Mouse (Mus musculus) intestine, embryonic 15.5 days (tissue): Measurements from ENCODE around the gene Furin. TPM values are rescaled to one million over a fixed set of nuclear protein-coding genes. Genes with fewer than 3 reads are reported as not detected.

Experiments used
- ATAC-seq: fragments of 200-750 bp; cut with Nextera tagmentation; 2 replicates; pipeline ENCODE4 v1.8.0; 2017; ENCODE audit warnings: moderate TSS enrichment, moderate library complexity
- H3K27ac ChIP-seq: fragments of 300-500 bp; sonication (generic); 2 replicates; pipeline ENCODE4 v1.5.1; 2015; ENCODE audit warnings: mild to moderate bottlenecking, inconsistent platforms
- H3K27me3 ChIP-seq: fragments of 300-500 bp; sonication (generic); replicated peaks from 2 replicates; pipeline ENCODE4 v1.6.1; 2015; ENCODE audit warnings: inconsistent platforms
- H3K36me3 ChIP-seq: fragments of 300-500 bp; sonication (generic); 2 replicates; pipeline ENCODE4 v1.6.1; 2015; ENCODE audit warnings: inconsistent platforms
- H3K4me1 ChIP-seq: fragments of 300-500 bp; sonication (generic); replicated peaks from 2 replicates; pipeline ENCODE4 v1.6.1; 2015; ENCODE audit warnings: inconsistent platforms
- H3K4me2 ChIP-seq: fragments of 300-500 bp; sonication (generic); replicated peaks from 2 replicates; pipeline ENCODE4 v1.6.1; 2015; ENCODE audit warnings: mild to moderate bottlenecking, inconsistent platforms
- H3K4me3 ChIP-seq: fragments of 300-500 bp; sonication (generic); replicated peaks from 2 replicates; pipeline ENCODE4 v1.5.1; 2015; ENCODE audit warnings: inconsistent platforms
- H3K9ac ChIP-seq: fragments of 300-500 bp; sonication (generic); 2 replicates; pipeline ENCODE4 v1.6.1; 2015; ENCODE audit warnings: inconsistent platforms
- H3K9me3 ChIP-seq: fragments of 300-500 bp; sonication (generic); 2 replicates; pipeline ENCODE4 v1.6.1; 2016; ENCODE audit warnings: inconsistent platforms
- WGBS: fragments of 180-500 bp; shearing (Covaris S2); methylation state at CpG from one replicate; pipeline ENCODE4 v1.1.7; 2015; 5-methylcytosine and 5-hydroxymethylcytosine counted together
- polyA plus RNA-seq: library from polyadenylated mRNA; unstranded; fragments of >200 nt; fragmentation: Nextera tagmentation; extraction: Ambion mirVana; gene quantifications from 2 replicates; pipeline ENCODE4 v1.2.1, GENCODE M21; 2015

The Furin gene
- polyA plus RNA-seq, 1 experiment from 2014 or later = 9.3 TPM

DNA sequence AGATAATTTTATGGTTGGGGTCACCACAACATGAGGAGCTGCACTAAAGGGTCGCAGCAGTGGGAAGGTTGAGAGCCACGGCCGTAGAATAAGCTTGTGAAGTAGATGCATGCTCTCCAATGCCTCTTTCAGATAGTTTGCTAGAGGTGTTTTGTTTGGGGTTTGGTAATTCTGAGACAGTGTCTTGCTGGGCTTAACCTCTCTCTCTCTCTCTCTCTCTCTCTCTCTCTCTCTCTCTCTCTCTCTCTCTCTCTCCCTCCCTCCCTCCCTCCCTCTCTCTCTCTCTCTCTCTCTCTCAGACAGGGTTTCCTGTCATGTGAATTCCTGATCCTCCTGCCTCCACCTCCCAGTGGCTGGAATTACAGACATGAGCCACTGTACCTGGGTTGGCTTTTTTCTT lies 30.5 kb downstream of the Furin start:
- no peaks in the 10 kb centered on the region for H3K27me3 ChIP-seq
- H3K4me3 ChIP-seq = no peak overlapping the region
- H3K9ac ChIP-seq = no peak overlapping the region
- H3K4me2 ChIP-seq = no peak overlapping the region
- H3K27ac ChIP-seq = no peak overlapping the region
- WGBS = 92% methylated on average over 3 of the region's 3 CpGs
- H3K36me3 ChIP-seq = no peaks in the 10 kb centered on the region
- 0 out of 2 replicates have a peak, but pooled peaks cover 5% of the 10 kb centered on the region for H3K4me1 ChIP-seq
- H3K9me3 ChIP-seq = no peaks in the 10 kb centered on the region
- ATAC-seq = no peak

DNA sequence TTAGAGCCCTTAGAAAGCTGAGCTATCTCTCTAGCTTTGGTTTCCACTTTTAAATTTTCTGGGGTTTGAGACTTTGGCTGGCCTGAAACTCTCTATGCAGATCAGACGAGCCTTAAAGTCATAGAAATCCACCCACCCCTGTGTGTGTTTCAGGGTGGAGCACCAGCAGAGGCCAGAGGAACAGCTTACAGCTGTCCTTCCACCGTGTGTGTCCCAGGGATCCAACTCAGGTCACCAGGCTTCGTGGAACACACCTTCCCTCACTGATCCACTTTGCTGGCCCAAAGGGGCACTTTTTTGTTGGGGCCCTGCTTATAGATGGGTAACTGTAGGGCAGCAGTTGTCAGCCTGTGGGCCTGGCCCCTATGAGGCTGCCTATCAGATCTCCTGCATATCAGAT lies 31.0 kb downstream of the Furin start:
- WGBS = 60% methylated on average over 3 of the region's 3 CpGs
- no peak for ATAC-seq
- H3K9ac ChIP-seq = no peak overlapping the region

DNA sequence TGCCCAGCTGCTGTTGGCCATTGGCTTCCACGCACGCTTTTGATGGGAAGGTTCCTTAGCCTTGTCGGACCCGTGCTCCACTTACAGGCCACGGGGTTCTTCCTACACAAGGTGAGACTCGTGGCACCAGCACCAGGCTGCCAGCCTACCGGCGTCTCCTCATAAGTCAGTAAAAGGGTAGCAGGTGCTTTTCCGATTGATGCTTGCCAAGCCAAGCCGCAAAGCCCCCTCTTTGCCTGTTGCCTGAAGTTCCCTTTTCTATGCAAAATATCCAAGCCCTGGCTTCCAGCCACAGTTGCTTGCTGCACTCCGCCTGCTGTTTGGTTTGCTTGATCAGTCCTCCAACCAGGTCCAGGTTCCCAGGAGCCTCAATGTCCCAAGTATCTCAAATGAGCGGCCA lies 31.4 kb downstream of the Furin start:
- Histone ChIP-seq H3K4me1 (peaks cover 11% of the 10 kb centered on the region; the same call in 1 of the 2 replicates), H3K36me3 (no peaks in the 10 kb centered on the region), H3K9me3 (no peaks in the 10 kb centered on the region), H3K4me3 (no peak overlapping the region), H3K27ac (no peak overlapping the region), H3K27me3 (no peaks in the 10 kb centered on the region), H3K9ac (no peak overlapping the region), H3K4me2 (no peak overlapping the region)
- ATAC-seq = no peak
- 84% methylated on average over 12 of the region's 12 CpGs for WGBS

More for the DNA sequence above, 31.0 kb downstream of the Furin start:
- no peak overlapping the region for H3K4me3 ChIP-seq
- no peaks in the 10 kb centered on the region for H3K36me3 ChIP-seq
- no peaks in the 10 kb centered on the region for H3K9me3 ChIP-seq
- H3K27ac ChIP-seq = no peak overlapping the region
- H3K4me1 ChIP-seq = peaks cover 9% of the 10 kb centered on the region; the same call in 1 of the 2 replicates
- H3K4me2 ChIP-seq = no peak overlapping the region
- no peaks in the 10 kb centered on the region for H3K27me3 ChIP-seq

DNA sequence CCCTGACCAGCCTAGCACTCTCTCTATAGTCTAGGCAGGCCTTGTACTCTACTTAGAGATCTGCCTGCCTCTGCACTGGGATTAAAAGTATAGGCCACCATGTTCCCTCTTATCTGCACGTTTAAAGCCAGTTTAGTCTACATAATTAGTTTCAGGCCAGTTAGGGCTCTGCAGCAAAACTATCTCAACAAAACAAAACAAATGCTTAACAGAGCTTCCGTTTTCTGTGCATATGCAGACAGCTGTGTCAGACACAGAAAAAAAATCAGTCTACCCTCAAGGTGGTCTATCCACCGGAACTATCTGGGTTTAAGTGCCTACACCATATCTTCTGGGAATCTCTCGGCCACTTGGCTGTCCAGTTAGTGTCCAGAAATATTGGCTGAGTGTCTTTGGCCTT lies 31.9 kb downstream of the Furin start:
- Histone ChIP-seq H3K27ac (no peak overlapping the region), H3K4me2 (no peak overlapping the region), H3K9ac (no peak overlapping the region), H3K27me3 (no peaks in the 10 kb centered on the region), H3K4me1 (peaks cover 14% of the 10 kb centered on the region), H3K4me3 (no peak overlapping the region), H3K36me3 (peaks cover under 1% of the 10 kb centered on the region), H3K9me3 (no peaks in the 10 kb centered on the region)
- WGBS = 63% methylated on average over 4 of the region's 4 CpGs
- no peak for ATAC-seq

DNA sequence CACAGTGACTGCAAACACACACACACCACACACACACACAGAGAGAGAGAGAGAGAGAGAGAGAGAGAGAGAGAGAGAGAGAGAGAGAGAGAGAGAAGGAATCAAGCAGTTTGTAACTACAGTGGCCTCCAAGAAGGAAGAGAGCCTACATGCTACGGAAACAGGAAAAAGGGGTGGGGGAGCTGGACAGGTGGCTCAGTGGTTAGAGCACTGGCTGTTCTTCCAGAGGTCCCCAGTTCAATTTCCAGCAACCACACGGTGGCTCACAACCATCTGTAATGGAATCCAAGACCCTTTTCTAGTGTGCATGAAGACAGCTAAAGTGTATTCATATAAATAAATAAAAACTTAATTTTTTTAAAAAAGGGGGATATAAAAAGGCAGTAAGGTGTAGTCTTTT lies 32.6 kb downstream of the Furin start:
- H3K9me3 ChIP-seq = no peaks in the 10 kb centered on the region
- no peak overlapping the region for H3K9ac ChIP-seq
- H3K4me2 ChIP-seq = no peak overlapping the region
- 53% methylated on average over 2 of the region's 2 CpGs for WGBS
- H3K27me3 ChIP-seq = no peaks in the 10 kb centered on the region
- H3K27ac ChIP-seq = no peak overlapping the region
- peaks cover 16% of the 10 kb centered on the region for H3K4me1 ChIP-seq
- H3K36me3 ChIP-seq = peaks cover 7% of the 10 kb centered on the region
- ATAC-seq = no peak
- no peak overlapping the region for H3K4me3 ChIP-seq

DNA sequence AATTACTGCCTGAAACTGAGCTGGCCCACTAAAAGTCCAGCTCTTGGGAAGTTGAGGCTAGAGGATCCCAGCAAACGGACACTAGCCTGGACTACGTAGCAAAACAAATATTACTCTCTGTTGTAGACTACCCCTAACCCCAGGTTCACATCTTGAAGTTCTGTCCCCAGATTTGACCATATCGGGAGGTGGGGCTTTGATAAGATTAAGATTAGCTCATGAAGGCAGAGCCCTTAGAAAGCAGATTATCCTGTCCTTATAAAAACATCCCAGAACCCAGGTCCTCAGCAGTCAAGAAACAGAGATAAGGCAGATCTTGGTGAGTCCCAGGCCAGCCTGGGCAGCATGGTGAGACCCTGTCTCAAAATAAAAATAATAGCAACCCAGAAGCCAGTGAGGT lies 33.1 kb downstream of the Furin start:
- Histone ChIP-seq H3K27ac (no peak overlapping the region), H3K9ac (no peak overlapping the region), H3K9me3 (no peaks in the 10 kb centered on the region), H3K4me1 (peaks cover 16% of the 10 kb centered on the region), H3K4me2 (no peak overlapping the region), H3K36me3 (peaks cover 12% of the 10 kb centered on the region), H3K27me3 (no peaks in the 10 kb centered on the region), H3K4me3 (no peak overlapping the region)
- 75% methylated on average over 3 of the region's 3 CpGs for WGBS
- no peak for ATAC-seq

DNA sequence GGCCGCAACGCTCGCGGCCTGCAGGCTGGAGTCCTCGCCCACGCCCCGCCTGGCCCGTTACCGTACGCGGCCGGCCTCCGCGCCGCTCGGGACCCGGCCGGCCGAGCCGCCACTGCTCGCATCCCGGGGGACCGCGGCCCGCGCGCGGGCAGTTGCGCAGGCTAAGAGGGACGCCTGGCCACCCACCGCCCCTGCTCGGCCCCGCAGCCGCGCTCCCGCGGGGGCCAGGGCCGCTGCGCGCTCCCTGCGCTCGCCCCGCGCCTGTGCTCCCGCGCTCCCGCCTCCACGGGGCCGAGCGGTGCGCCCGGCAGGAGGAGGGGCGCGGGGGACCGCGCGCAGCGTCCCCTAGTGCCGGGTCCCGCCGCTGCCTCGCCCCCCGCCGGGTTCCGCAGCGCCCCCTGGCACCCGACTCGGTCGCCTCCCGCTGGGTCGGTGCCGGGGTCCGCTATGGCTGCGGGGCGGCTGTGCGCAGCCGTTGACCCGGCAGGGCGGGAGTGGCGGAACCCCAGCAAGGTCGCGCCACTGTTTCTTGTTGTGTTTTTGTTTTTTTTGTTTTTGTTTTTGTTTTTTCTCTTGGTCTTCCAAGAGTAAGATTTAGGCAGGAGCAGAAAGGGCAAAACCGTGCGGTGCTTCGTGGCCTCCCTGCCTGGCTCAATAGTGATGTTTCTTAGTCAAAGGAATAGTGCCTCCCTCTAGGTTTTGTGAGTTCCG lies 34.0 kb downstream of the Furin start, which contains the start of gene Man2a2:
Gene Man2a2, minus strand, starts transcription at position 335 of the 711 bp plus-strand sequence.
- H3K4me3 ChIP-seq = peak within 1 kb of the TSS; percentile 95
- peak within 1 kb of the TSS; percentile 76 for H3K9ac ChIP-seq
- H3K27me3 ChIP-seq = no peaks in the 10 kb centered on the region
- under 1% methylated on average over 80 of the region's 86 CpGs for WGBS
- ATAC-seq = peak; percentile 76
- H3K4me2 ChIP-seq = peak within 1 kb of the TSS; percentile 87
- no peaks in the 10 kb centered on the region for H3K9me3 ChIP-seq
- H3K36me3 ChIP-seq = peaks cover 22% of the 10 kb centered on the region
- peaks cover 16% of the 10 kb centered on the region for H3K4me1 ChIP-seq
- H3K27ac ChIP-seq = peak within 1 kb of the TSS; percentile 84

DNA sequence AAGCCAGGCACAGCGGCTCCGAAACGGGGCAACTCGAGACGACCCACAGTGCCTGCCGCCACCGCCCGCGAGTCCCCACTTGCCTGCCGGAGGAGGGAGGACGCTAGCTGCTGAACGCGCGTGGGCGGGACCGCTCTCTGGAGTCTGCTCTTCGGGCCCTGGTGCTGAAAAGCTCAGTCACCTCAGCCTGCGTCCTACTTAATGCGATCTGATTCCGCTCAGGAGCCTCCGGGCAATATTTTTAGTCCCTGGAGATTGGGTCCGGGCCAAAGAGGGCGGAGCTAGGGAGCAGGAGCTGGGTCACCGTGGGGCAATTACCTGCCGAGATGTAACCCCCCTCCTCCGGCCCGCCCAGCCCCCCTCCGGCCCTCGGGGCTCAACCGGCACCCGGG lies 34.6 kb downstream of the Furin start:
- WGBS = under 1% methylated on average over 31 of the region's 31 CpGs
- Histone ChIP-seq H3K9ac (peak overlapping the region; percentile 76), H3K27ac (peak overlapping the region; percentile 84), H3K4me2 (peak overlapping the region; percentile 87), H3K4me3 (peak overlapping the region; percentile 95), H3K9me3 (no peaks in the 10 kb centered on the region), H3K4me1 (peaks cover 16% of the 10 kb centered on the region), H3K36me3 (peaks cover 23% of the 10 kb centered on the region), H3K27me3 (no peaks in the 10 kb centered on the region)
- peak; percentile 60 for ATAC-seq

DNA sequence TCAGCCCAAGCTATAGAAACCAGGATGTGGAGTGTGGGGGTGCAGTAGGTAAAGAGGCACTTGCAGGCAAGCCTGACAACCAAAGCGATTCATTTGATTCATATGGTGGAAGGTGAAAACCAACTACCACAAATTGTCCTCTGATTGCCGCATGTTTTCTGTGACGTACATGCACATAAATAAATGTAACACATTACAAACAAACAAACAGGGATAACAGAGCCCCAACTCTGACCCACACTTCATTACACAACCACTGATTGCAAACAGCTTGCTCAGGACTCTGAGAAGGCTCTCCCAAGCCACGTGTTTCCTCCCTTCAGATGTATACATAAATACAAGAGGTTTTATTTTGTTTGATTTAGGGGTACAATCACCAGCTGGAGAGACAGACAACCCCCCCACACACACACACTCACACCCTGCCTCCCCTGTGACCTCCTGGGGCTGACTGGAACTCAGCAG lies 35.2 kb downstream of the Furin start:
- no peaks in the 10 kb centered on the region for H3K27me3 ChIP-seq
- H3K27ac ChIP-seq = peak overlapping the region; percentile 84; the same call in 1 of the 2 replicates
- peak overlapping the region; percentile 76 for H3K9ac ChIP-seq
- WGBS = 32% methylated on average over 4 of the region's 4 CpGs
- peak overlapping the region; percentile 87 for H3K4me2 ChIP-seq
- H3K36me3 ChIP-seq = peaks cover 23% of the 10 kb centered on the region
- ATAC-seq = peak; percentile 13; the same call in 1 of the 2 replicates
- no peaks in the 10 kb centered on the region for H3K9me3 ChIP-seq
- H3K4me1 ChIP-seq = peaks cover 16% of the 10 kb centered on the region
- peak overlapping the region; percentile 95 for H3K4me3 ChIP-seq

DNA sequence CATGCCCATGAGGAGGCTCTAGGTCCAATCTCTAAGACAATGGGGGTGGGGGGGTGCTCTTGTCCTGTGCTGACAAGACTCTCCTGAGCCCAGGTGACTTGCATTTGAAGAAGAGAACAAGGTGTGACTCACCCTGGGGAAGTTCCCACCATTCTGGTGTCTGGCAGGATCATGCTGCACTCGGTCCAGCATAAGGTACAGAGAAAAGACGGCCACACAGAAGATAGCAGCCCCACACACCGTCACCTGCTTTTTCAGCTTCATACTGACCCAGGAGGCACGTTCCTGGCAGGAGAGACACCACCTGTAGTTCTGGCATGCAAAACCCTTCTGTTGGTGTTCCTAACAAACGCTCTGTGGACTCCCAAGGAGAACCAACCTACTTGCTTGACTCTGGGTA lies 35.8 kb downstream of the Furin start:
- Histone ChIP-seq H3K27me3 (no peaks in the 10 kb centered on the region), H3K27ac (no peak overlapping the region), H3K9me3 (no peaks in the 10 kb centered on the region), H3K36me3 (peaks cover 23% of the 10 kb centered on the region), H3K4me2 (peak overlapping the region; percentile 87), H3K4me1 (peaks cover 16% of the 10 kb centered on the region), H3K4me3 (no peak overlapping the region), H3K9ac (no peak overlapping the region)
- ATAC-seq = no peak
- 63% methylated on average over 5 of the region's 5 CpGs for WGBS

DNA sequence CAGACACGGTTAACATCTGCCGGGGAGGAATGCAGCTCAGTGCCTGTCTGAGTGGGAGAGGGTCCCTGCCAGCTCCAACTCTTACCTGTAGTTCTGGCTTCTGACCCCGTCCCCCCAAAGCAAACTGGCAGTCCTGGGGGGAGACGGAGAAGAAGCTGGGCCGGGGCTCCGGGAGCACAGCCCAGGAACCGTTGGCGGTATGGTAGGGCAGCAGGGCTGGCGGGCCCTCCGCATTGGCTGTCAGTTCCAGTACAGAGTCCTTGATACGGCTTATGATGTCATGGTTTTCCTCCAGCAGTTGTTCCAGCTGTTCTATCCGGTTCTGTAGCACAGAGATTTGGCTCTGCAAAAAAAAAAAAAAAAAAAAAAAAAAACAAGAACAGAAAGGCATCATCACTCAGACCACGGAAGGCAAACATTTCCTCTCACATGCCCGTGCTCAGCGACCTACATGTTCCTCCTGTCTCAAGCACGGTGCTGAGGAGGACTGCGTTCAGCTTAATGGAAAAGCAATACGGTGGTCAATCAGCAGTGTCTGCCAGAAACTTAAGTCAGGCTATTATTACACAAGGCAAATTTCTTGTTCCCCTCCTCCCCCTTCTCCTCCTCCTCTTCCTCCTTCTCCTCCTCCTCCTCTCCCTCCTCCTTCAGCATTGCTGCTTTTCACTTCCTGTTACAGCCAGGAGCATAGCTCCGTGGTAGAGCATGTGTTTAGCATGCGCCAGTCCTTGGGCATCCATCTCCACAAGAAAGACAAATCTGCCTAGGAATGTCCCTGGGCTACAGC lies 36.4 kb downstream of the Furin start:
- Histone ChIP-seq H3K4me2 (peak overlapping the region; percentile 87), H3K4me1 (peaks cover 16% of the 10 kb centered on the region), H3K4me3 (no peak overlapping the region), H3K27me3 (no peaks in the 10 kb centered on the region), H3K27ac (0 out of 2 replicates have a peak overlapping the region, but pooled peaks have one; percentile 2), H3K9me3 (no peaks in the 10 kb centered on the region), H3K9ac (no peak overlapping the region), H3K36me3 (peaks cover 29% of the 10 kb centered on the region)
- no peak for ATAC-seq
- 61% methylated on average over 20 of the region's 20 CpGs for WGBS

DNA sequence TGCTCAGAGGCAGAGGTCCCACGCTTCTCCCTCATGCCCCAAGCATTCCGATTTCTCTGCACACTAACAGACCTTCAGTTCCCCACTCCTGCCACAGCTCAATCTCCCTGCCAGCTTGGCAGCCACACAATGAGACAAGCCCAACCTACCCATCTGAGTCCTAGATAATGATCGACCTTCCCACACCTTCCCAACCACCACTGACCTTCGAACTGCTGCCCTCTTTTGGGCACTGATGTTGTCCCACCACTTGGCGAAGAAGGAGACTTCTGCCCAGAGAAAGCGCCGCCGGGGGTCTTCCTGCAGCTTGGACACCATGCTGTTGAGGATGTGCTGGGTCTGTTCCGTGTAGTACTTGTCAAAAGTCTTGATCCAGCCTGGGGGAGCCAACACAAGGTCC lies 37.2 kb downstream of the Furin start:
- H3K27ac ChIP-seq = no peak overlapping the region
- H3K36me3 ChIP-seq = peaks cover 33% of the 10 kb centered on the region
- H3K4me1 ChIP-seq = peaks cover 16% of the 10 kb centered on the region
- no peaks in the 10 kb centered on the region for H3K9me3 ChIP-seq
- H3K4me2 ChIP-seq = no peak overlapping the region
- no peaks in the 10 kb centered on the region for H3K27me3 ChIP-seq
- WGBS = 90% methylated on average over 9 of the region's 9 CpGs
- no peak for ATAC-seq
- H3K9ac ChIP-seq = no peak overlapping the region
- H3K4me3 ChIP-seq = no peak overlapping the region
